Mouse (Mus musculus) embryonic facial prominence, embryonic 14.5 days (tissue): Measurements from ENCODE around the gene Rasal2. TPM values are rescaled to one million over a fixed set of nuclear protein-coding genes. Genes with fewer than 3 reads are reported as not detected.

Experiments used
- ATAC-seq: fragments of 200-750 bp; cut with Nextera tagmentation; 2 replicates; pipeline ENCODE4 v1.8.0; 2017; ENCODE audit warnings: low read depth, moderate number of reproducible peaks, moderate TSS enrichment
- DNase-seq: peaks from one replicate; pipeline ENCODE4 v3.0.0-alpha.2; 2015; ENCODE audit warnings: low spot score
- H3K27ac ChIP-seq: fragments of 300-500 bp; sonication (generic); replicated peaks from 2 replicates; pipeline ENCODE4 v1.5.1; 2014; ENCODE audit warnings: low read depth, mild to moderate bottlenecking, low read length, moderate library complexity
- H3K27me3 ChIP-seq: fragments of 300-500 bp; sonication (generic); replicated peaks from 2 replicates; pipeline ENCODE4 v1.6.1; 2014; ENCODE audit warnings: low read length; ENCODE audit not compliant: control insufficient read depth, insufficient read depth
- H3K36me3 ChIP-seq: fragments of 300-500 bp; sonication (generic); 2 replicates; pipeline ENCODE4 v1.6.1; 2014; ENCODE audit warnings: low read length, mixed read lengths; ENCODE audit not compliant: control insufficient read depth, insufficient read depth
- H3K4me1 ChIP-seq: fragments of 300-500 bp; sonication (generic); 2 replicates; pipeline ENCODE4 v1.6.1; 2014; ENCODE audit warnings: antibody characterized with exemption, low read length; ENCODE audit not compliant: control insufficient read depth, insufficient read depth
- H3K4me2 ChIP-seq: fragments of 300-500 bp; sonication (generic); 2 replicates; pipeline ENCODE4 v1.6.1; 2014; ENCODE audit warnings: low read depth, mild to moderate bottlenecking, low read length, moderate library complexity, mixed read lengths
- H3K4me3 ChIP-seq: fragments of 300-500 bp; sonication (generic); 2 replicates; pipeline ENCODE4 v1.5.1; 2014; ENCODE audit warnings: low read depth, mild to moderate bottlenecking, low read length
- H3K9ac ChIP-seq: fragments of 300-500 bp; sonication (generic); 2 replicates; pipeline ENCODE4 v1.6.1; 2014; ENCODE audit warnings: low read depth, mild to moderate bottlenecking, low read length, moderate library complexity, mixed read lengths
- H3K9me3 ChIP-seq: fragments of 300-500 bp; sonication (generic); 2 replicates; pipeline ENCODE4 v1.6.1; 2016; ENCODE audit warnings: low read length; ENCODE audit not compliant: control insufficient read depth
- whole genome bisulfite sequencing: fragments of 180-500 bp; shearing (Covaris S2); extraction: QIAGEN DNeasy Blood & Tissue Kit; methylation state at CpG from one replicate; pipeline ENCODE4 v1.1.7; 2014; 5-methylcytosine and 5-hydroxymethylcytosine counted together
- polyA plus RNA-seq: library from polyadenylated mRNA; unstranded; fragments of >200 nt; fragmentation: Nextera tagmentation; extraction: Ambion mirVana; gene quantifications from 2 replicates; pipeline ENCODE4 v1.2.1, GENCODE M21; 2014

The Rasal2 gene
- polyA plus RNA-seq, 1 experiment from 2014 or later: 12.9 TPM

DNA sequence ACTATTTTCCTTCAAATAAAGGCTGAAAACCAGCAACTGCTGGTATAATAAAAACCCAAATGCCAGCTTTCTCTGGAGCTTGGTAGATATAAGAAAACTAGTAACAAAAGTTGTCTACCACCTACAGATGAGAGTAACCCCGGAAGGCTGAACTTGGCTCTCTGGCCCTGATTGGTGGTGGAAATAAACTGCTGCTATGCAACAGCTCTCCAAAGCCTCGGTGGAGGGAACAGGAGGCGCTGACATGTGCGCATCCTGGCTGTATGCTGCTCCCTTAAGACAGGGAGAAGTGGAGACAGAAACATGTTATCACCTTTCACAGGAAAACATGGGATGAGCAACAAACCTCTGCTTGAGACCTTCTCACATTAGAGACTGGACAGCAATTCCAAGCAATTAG, 206.7 kb downstream of the Rasal2 start:
- H3K9me3 ChIP-seq: no peaks in the 10 kb centered on the region
- no peak overlapping the region for H3K27ac ChIP-seq
- 71% methylated on average over 4 of the region's 4 CpGs for WGBS

DNA sequence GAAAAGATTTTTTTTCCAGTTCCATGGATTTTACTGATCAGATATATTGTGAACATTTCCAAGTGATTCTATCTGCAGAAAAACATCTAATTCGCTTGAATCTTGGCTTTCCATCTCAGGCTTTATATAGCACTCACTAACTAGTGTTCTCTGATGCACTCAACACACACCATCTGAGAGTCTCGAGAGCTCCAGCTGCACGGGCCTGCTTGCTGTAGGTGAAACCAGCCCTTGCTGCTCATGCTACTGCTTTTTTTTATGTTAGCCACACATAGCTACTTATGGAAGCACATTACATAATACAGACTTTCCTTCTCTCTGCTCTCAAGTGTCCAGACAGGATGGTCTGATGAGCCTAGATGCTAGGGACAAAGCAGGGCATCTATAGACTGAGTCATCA, 229.4 kb downstream of the Rasal2 start:
- no peaks in the 10 kb centered on the region for H3K27me3 ChIP-seq
- H3K9me3 ChIP-seq: no peaks in the 10 kb centered on the region
- no peaks in the 10 kb centered on the region for H3K36me3 ChIP-seq
- no peak for ATAC-seq
- peaks cover 4% of the 10 kb centered on the region; the same call in 1 of the 2 replicates for H3K4me1 ChIP-seq
- WGBS: 70% methylated on average over 3 of the region's 3 CpGs
- no peak for DNase-seq
- H3K9ac ChIP-seq: no peak overlapping the region
- H3K4me3 ChIP-seq: no peak overlapping the region
- no peak overlapping the region for H3K4me2 ChIP-seq
- no peak overlapping the region for H3K27ac ChIP-seq

More for the DNA sequence above, 206.7 kb downstream of the Rasal2 start:
- no peak overlapping the region for H3K4me2 ChIP-seq
- no peak overlapping the region for H3K9ac ChIP-seq
- H3K27me3 ChIP-seq: no peaks in the 10 kb centered on the region
- no peak overlapping the region for H3K4me3 ChIP-seq
- no peak for ATAC-seq
- no peak for DNase-seq
- H3K36me3 ChIP-seq: no peaks in the 10 kb centered on the region
- peaks cover 2% of the 10 kb centered on the region; the same call in 1 of the 2 replicates for H3K4me1 ChIP-seq

DNA sequence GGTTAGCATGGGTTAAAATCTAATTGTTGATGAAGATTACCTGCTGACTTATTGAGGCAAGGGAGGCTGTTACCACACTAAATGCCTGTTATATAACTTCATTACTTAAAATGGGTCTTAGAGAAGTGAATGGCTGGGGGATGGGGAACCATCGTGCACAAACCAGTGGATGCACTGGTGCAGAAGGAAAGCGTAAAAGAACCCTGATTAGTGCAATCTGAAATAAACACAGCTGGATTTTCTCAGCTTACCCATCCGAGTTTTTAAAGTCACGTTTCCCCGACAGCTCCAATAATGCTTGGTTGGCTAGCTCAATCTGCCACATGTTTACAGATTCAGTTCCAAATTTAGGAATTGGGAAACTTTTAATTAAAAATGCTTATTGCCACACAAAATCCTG, 230.0 kb downstream of the Rasal2 start:
- peaks cover 4% of the 10 kb centered on the region; the same call in 1 of the 2 replicates for H3K4me1 ChIP-seq
- H3K27me3 ChIP-seq: no peaks in the 10 kb centered on the region
- WGBS: 55% methylated on average over 5 of the region's 5 CpGs
- no peaks in the 10 kb centered on the region for H3K9me3 ChIP-seq
- ATAC-seq (no peak), DNase-seq (no peak)
- no peaks in the 10 kb centered on the region for H3K36me3 ChIP-seq
- H3K4me2 ChIP-seq: no peak overlapping the region
- H3K9ac ChIP-seq: no peak overlapping the region
- no peak overlapping the region for H3K4me3 ChIP-seq
- no peak overlapping the region for H3K27ac ChIP-seq

DNA sequence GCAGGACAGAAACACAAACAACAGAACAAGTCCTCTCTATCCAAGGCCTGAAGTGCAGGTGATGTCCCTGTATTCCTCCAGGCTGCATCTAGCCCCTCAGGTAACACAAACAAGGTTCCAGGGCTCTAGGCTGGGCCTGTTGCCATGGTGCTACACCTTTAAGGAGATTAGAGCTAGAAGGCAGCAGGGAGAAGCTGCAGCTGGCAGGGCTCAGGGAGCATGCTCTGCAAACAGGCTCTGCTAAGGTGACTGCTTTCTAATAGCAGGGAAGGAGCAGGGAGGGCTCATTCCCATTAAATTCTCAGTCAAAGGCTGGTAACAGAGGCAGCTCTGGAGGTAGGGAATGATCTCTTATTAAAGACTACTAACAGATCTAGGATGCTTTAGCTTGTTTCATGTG, 231.3 kb downstream of the Rasal2 start:
- ATAC-seq (peak; percentile 86; the same call in 1 of the 2 replicates), DNase-seq (peak; percentile 75)
- Histone ChIP-seq H3K4me2 (no peak overlapping the region), H3K36me3 (no peaks in the 10 kb centered on the region), H3K4me3 (no peak overlapping the region), H3K9ac (no peak overlapping the region), H3K9me3 (no peaks in the 10 kb centered on the region), H3K27ac (no peak overlapping the region), H3K27me3 (no peaks in the 10 kb centered on the region), H3K4me1 (peaks cover 4% of the 10 kb centered on the region; the same call in 1 of the 2 replicates)

DNA sequence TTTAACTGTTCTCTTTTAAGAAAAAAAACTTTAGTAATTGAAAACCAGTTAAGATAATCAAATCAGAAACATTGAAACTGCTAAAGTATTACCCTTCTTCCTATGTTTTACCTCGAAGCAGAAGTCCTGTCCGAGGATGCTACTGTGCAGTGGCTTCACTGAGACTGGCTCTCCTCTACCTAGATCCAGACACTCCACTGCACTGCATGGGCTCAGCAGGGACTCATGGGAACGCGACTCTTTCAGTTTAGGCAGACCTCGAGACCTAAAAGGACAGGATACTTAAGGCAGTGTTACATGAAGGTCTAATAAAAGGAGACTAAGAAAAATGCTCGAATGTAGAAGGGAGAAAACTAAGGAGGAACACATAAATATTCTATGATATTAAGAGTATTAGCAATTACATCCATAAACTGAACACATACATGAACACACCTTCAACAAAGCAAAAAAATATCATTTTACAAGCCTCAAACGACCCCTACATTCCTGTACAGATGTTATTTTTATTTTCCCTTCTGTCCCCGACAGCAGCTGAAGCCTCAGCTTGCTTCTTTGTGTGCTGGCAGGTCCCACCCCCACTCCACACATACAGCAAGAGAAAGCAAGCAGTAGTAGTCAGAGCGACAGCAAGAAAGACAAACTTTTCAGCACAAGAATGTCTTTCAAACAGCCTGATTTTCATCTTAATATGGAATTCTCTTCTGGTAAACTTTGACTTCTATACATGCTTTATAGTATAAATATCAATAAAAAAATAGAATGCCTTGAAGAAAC, 233.2 kb downstream of the Rasal2 start:
- H3K27me3 ChIP-seq: no peaks in the 10 kb centered on the region
- DNase-seq (peak; percentile 34), ATAC-seq (no peak; the same call in 1 of the 2 replicates)
- H3K36me3 ChIP-seq: peaks cover 7% of the 10 kb centered on the region
- H3K9me3 ChIP-seq: no peaks in the 10 kb centered on the region
- H3K4me2 ChIP-seq: peak overlapping the region; percentile 28; the same call in 1 of the 2 replicates
- H3K4me1 ChIP-seq: peaks cover 4% of the 10 kb centered on the region; the same call in 1 of the 2 replicates
- 34% methylated on average over 9 of the region's 9 CpGs for WGBS
- no peak overlapping the region for H3K4me3 ChIP-seq
- H3K9ac ChIP-seq: 0 out of 2 replicates have a peak overlapping the region, but pooled peaks have one; percentile 30
- no peak overlapping the region for H3K27ac ChIP-seq

DNA sequence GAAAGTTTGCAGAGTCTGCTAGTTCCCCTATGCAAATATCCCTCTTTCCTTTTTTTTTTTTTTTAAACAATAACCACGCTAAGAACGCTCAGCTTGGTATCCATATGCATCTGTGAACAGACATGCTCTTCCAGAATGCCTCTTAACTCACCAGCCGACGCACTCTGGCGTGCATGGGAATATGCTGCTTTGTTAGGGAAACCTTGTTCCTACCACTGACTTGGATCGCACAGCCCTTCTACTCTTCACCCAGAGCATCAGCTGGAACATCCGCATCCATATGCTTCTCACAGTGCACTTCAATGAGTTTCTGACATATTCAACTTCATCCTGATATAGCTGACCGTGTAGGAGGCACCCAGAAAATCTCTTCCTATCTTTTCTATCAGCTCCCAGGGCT, 243.1 kb downstream of the Rasal2 start:
- Histone ChIP-seq H3K9ac (no peak overlapping the region), H3K9me3 (no peaks in the 10 kb centered on the region), H3K4me1 (no peaks in the 10 kb centered on the region), H3K27ac (no peak overlapping the region), H3K27me3 (no peaks in the 10 kb centered on the region), H3K4me2 (no peak overlapping the region), H3K36me3 (no peaks in the 10 kb centered on the region), H3K4me3 (no peak overlapping the region)
- ATAC-seq (no peak), DNase-seq (no peak)
- 87% methylated on average over 8 of the region's 8 CpGs for WGBS

DNA sequence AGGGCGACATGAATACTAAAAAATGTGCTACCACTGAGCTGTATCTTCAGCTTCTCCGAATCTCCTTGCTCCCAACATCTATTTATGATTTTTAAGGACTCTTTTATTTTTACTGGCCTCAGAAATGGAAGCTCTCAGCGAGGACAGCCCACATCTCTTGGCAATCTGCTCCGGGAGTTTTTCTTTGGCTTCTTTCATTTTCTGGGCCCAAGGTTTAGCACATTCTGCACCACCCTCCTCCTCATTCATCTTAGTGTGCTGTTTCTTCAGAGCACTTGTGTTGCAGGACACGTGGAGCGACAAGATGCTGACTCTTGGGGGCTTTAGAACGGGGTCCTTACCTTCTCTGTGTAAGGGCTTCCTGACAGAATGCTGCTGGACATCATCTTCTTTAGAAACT, 243.5 kb downstream of the Rasal2 start:
- WGBS: 91% methylated on average over 7 of the region's 7 CpGs
- Histone ChIP-seq H3K4me2 (no peak overlapping the region), H3K27me3 (no peaks in the 10 kb centered on the region), H3K9me3 (no peaks in the 10 kb centered on the region), H3K27ac (no peak overlapping the region), H3K9ac (no peak overlapping the region), H3K36me3 (no peaks in the 10 kb centered on the region), H3K4me1 (no peaks in the 10 kb centered on the region), H3K4me3 (no peak overlapping the region)
- ATAC-seq: no peak
- DNase-seq: no peak

DNA sequence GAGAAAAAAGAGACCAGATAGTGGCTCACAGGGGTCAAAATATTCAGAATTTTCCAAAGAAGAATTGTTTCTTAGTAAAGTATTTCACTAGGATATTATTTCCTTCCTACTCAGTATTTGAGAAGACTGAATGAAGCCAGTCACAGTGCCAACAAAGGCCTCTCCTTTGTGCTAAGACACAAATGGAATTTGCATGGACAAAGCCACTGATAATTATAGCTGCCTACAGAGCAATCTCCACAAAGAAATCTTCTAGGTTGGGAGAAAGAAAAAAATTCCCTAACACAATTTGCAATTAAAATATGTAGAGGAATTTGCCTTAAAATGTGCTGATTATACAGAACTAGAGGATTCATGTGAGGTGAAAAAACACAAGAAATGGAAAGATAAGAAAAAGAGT, 258.6 kb downstream of the Rasal2 start:
- Histone ChIP-seq H3K36me3 (peaks cover 13% of the 10 kb centered on the region), H3K9me3 (no peaks in the 10 kb centered on the region), H3K4me2 (no peak overlapping the region), H3K4me1 (no peaks in the 10 kb centered on the region), H3K4me3 (no peak overlapping the region), H3K27ac (no peak overlapping the region), H3K27me3 (no peaks in the 10 kb centered on the region), H3K9ac (no peak overlapping the region)
- ATAC-seq (no peak), DNase-seq (peak; percentile 20)

DNA sequence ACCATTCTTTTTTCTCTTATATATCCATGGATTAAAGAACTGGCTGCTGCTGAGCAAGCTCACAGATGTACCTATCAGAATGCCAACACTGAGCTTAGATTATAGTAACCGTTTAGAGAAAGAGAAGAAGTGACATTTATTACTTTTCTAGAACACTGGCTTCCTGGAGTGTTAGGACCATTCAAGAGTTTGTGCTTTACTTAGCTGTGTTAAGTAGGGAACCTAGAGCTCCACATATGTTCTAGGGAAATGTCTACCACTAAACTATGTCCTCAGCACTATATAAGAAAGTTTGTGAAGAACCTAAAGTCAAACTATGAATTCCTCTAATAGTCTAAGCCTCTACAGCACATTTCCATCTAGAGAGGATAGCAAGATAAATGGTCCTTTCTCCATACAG, 262.3 kb downstream of the Rasal2 start:
- no peak for DNase-seq
- Histone ChIP-seq H3K4me1 (no peaks in the 10 kb centered on the region), H3K9me3 (no peaks in the 10 kb centered on the region), H3K9ac (no peak overlapping the region), H3K4me2 (no peak overlapping the region), H3K36me3 (peaks cover 4% of the 10 kb centered on the region; the same call in 1 of the 2 replicates), H3K4me3 (no peak overlapping the region), H3K27ac (no peak overlapping the region), H3K27me3 (no peaks in the 10 kb centered on the region)
- no peak for ATAC-seq
- WGBS: 92% methylated on average over 1 of the region's 1 CpGs
